Mouse (Mus musculus) testis, postnatal 10 days (tissue): Measurements from ENCODE around the gene Ank.

ENCODE experiments used
- DNase-seq: peaks from one replicate; pipeline ENCODE4 v3.0.0; 2021; ENCODE audit warnings: low spot score

Gene Ank

GRCm38 (mm10) chr15:27576886-27577285 lies 110.4 kb downstream of the Ank start:
- no peak for DNase-seq

- DNase-seq = no peak
Observed at GRCm38 (mm10) chr15:27577915-27578780, 111.7 kb downstream of the Ank start.

GRCm38 (mm10) chr15:27578918-27579317 lies 112.4 kb downstream of the Ank start:
- no peak for DNase-seq

- DNase-seq = no peak
Observed at GRCm38 (mm10) chr15:27579853-27580252, 113.4 kb downstream of the Ank start.

- DNase-seq = no peak
Observed at GRCm38 (mm10) chr15:27580771-27581170, 114.3 kb downstream of the Ank start.

GRCm38 (mm10) chr15:27581640-27582039 lies 115.2 kb downstream of the Ank start:
- DNase-seq = no peak

- no peak for DNase-seq
Observed at GRCm38 (mm10) chr15:27582428-27582827, 116.0 kb downstream of the Ank start.

GRCm38 (mm10) chr15:27583042-27583441 lies 116.6 kb downstream of the Ank start:
- DNase-seq = peak; percentile 74

- no peak for DNase-seq
Observed at GRCm38 (mm10) chr15:27583620-27584019, 117.1 kb downstream of the Ank start.

GRCm38 (mm10) chr15:27585466-27586092 lies 119.1 kb downstream of the Ank start:
- DNase-seq = no peak

- no peak for DNase-seq
Observed at GRCm38 (mm10) chr15:27586093-27586480, 119.6 kb downstream of the Ank start.

GRCm38 (mm10) chr15:27588087-27588826 lies 121.8 kb downstream of the Ank start:
- no peak for DNase-seq

GRCm38 (mm10) chr15:27590812-27591211 lies 124.3 kb downstream of the Ank start:
- DNase-seq = no peak

GRCm38 (mm10) chr15:27592620-27593320 lies 126.3 kb downstream of the Ank start:
- DNase-seq = no peak

GRCm38 (mm10) chr15:27593717-27594116 lies 127.2 kb downstream of the Ank start:
- DNase-seq = peak; percentile 55

GRCm38 (mm10) chr15:27594973-27595372 lies 128.5 kb downstream of the Ank start:
- no peak for DNase-seq

- no peak for DNase-seq
Observed at GRCm38 (mm10) chr15:27595560-27595959, 129.1 kb downstream of the Ank start.

GRCm38 (mm10) chr15:27596463-27597140 lies 130.1 kb downstream of the Ank start:
- no peak for DNase-seq

GRCm38 (mm10) chr15:27597516-27597915 lies 131.0 kb downstream of the Ank start:
- no peak for DNase-seq

- no peak for DNase-seq
Observed at GRCm38 (mm10) chr15:27598786-27599385, 132.4 kb downstream of the Ank start.

- no peak for DNase-seq
Observed at GRCm38 (mm10) chr15:27600524-27600923, 134.0 kb downstream of the Ank start.
